Mouse (Mus musculus): ENCODE data around the gene Rabl2. TPM values are rescaled to one million over a fixed set of nuclear protein-coding genes. Genes with fewer than 3 reads are reported as not detected.

The Rabl2 gene
- total RNA-seq (2021) = 10 to 100 TPM; 17.3 to 18.3 TPM
- long read RNA-seq, experiment 1, partial matches to known transcripts = 0 of 7 reads
- long read RNA-seq, experiment 1, other reads (novel, unspliced or antisense) = 3 of 7 reads
- long read RNA-seq, experiment 2, transcript Rabl2-201 (9 exons, 1,640 nt) = major isoform, 6 of 10 reads
- long read RNA-seq, experiment 2, partial matches to known transcripts = 1 of 10 reads
- long read RNA-seq, experiment 2, other reads (novel, unspliced or antisense) = 3 of 10 reads

- peak; percentile 74 to 86 for DNase-seq (ENCODE audit: low spot score in 2 of 2)
Observed at GRCm38 (mm10) chr15:89591723-89592455, at the start of gene Rabl2. TSS of gene Rabl2 (minus strand) at chr15:89591923.

GRCm38 (mm10) chr15:89623626-89623959 lies 31.9 kb upstream of the Rabl2 start:
- peak in 1 of 2 experiments; percentile 16 for DNase-seq (ENCODE audit: low spot score in 2 of 2)

GRCm38 (mm10) chr15:89622959-89623625 lies 31.4 kb upstream of the Rabl2 start:
- no peak for DNase-seq (ENCODE audit: low spot score in 2 of 2)

GRCm38 (mm10) chr15:89622312-89622958 lies 30.7 kb upstream of the Rabl2 start:
- DNase-seq (ENCODE audit: low spot score in 2 of 2) = peak in 1 of 2 experiments; percentile 8

GRCm38 (mm10) chr15:89607888-89608287 lies 16.2 kb upstream of the Rabl2 start:
- no peak for DNase-seq (ENCODE audit: low spot score in 2 of 2)

DNA sequence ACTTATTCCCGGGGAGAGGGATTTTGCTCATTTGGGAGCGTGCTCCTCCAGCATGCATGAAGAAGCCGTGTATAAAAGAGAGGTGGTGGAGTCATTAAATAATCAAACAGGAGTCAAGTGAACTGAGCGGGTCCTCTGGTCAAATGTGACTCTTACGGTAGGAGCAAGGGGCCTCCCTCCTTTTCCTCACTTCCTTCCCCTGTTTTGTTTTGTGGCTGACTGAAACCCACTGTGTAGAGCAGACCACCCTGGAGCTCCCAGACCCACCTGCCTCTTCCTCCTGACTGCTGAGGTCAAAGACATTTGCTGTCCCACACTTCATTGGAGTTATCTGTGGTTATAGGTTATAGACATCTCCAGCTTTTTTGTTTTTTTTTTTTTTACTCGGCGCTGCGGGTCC lies 15.8 kb upstream of the Rabl2 start:
- DNase-seq (ENCODE audit: low spot score in 2 of 2) = no peak

DNA sequence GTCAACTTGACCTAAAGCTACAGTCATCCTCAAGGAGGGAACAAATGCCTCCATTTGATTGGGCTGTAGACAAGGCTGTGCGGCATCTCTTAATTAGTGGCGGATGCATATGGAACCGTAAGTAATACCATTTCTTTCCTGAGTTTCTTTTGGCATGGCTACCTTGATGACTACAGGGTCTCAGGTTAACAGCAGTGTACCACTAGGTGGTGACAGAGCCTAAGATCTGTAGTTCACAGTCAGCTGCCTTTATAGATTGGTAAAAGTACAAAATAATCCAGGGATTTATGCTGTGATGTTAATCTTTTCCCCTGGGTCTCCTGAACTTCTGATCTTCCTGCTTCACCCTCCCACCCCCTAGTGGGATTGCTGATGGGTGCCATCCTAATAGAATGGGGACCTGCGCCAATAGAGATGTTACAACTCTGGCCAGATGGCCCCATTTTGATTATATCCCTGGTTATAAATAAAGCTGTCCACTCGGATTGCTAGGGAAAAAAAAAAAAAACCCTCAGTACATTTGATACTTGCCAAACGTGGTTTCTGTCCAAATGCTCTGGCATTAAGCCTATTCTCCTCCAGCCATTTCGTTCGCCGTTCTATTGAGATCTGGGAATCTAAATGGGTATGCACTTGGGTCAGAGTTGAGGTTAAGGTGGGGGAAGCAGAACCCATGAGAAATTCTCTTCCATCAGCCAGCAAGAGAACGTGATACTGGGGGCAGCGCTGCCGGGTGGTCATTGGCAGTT lies 14.3 kb upstream of the Rabl2 start:
- DNase-seq (ENCODE audit: low spot score in 2 of 2) = no peak

- DNase-seq (ENCODE audit: low spot score in 2 of 2) = no peak
Observed at GRCm38 (mm10) chr15:89592548-89592947, 825 bp upstream of the Rabl2 start.

DNA sequence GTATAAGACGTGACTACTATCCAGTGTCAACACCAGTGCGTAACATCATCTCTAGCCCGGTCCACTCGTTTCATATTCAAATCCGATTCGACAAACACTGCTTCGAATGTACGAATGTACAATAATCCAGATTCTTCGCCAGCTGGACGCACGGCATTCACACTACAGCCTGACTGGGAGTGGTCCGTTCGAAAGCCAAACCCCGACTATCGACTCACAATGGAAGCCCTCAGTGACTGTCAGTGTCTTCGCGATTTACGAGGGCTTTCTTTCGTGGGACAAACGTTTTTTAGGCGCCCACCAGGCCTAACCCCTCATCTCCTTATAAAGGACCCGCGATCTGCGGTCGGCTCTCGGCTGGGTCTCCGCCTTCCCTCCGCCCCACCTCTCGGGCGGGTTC lies 406 bp downstream of the Rabl2 start:
- no peak for DNase-seq (ENCODE audit: low spot score in 2 of 2)

DNA sequence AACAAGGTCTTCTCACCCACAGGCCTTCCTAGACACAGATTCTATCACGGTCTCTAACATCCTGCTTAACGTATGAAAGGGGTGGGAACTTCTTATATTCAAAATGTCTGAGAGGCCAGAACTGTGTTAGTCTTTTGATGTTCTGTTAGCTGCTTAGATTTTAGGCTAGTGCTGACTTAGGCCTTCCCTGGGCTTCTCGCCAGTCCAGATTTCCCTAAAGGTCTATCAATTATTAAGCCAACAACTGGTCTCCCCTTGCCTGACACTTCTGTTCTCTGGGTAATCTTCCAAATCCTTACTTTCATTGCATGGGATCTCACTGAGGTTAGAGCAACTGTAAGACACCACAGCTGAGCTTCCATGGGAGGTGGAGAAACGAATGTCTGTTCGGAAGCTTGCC lies 2.6 kb downstream of the Rabl2 start:
- no peak for DNase-seq (ENCODE audit: low spot score in 2 of 2)

- no peak for DNase-seq (ENCODE audit: low spot score in 2 of 2)
Observed at GRCm38 (mm10) chr15:89585631-89586030, 6.1 kb downstream of the Rabl2 start.

- DNase-seq (ENCODE audit: low spot score in 2 of 2) = no peak
Observed at GRCm38 (mm10) chr15:89585101-89585500, 6.6 kb downstream of the Rabl2 start.

DNA sequence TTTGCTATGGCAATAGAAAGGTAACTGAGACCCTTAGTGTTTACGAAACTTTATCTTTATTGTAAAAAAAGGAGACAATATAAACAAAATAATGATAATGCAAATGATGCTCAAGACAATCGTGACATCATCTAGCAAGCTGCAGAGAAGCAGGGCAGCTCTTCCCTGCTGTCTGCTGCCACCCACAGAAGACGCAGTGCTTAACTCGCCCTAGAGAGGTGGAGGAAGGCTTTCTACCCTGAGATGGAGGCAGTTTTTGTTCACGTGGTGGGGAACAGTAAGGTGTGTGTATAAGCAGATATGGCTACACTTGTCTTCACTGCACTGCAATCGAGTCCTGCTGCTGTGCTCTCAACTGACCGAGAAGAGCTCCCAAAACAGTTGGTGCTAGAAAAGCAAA lies 9.2 kb downstream of the Rabl2 start:
- DNase-seq (ENCODE audit: low spot score in 2 of 2) = no peak

DNA sequence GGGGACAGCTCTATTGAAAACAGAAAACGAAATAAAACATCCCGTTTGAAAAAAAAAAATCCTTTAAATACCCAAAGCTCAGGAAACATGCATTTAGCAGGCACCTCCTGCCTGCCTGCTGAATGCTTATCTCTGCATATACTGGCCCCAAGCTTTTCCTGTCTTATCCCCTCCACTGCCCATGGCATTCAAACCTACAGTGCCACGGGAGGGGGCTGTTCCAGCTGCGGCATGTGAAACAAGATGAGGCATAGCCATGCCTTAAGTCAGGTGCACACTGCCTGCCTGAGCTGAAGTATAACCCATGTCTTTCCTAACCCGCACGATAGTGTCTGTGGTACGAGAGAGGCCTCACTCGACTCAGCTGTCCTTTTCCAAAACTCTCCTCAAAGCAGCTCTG lies 19.6 kb downstream of the Rabl2 start:
- DNase-seq (ENCODE audit: low spot score in 2 of 2) = no peak

GRCm38 (mm10) chr15:89568114-89568513 lies 23.6 kb downstream of the Rabl2 start, which contains the start of gene Acr:
TSS of gene Acr (plus strand) at chr15:89568326.
- DNase-seq (ENCODE audit: low spot score in 2 of 2) = no peak

DNA sequence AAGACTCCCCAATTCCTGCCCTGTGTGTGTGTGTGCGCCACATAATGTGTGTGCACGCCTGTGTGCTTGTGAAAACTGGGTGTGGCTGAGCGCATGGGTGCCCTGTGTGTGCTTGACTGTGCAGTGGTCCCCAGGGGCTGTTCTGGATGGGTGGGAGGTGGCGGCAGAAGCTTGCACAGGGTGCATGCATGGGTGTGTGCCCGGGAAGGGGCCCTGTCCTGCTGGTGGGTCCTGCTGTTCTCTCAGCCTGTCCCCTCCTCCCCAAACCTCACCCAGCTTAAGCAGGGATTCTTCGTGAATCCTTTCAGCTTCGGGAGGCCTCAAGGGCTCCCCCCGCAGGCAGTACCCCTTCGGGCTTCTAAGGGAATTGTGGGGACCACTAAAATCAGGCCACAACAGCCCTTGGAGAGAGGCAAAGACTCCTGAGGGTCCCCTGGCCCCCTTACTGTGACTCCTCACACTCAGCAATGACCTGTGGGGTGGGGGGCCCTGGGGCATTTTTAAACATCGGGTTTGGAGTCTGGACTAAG lies 32.5 kb downstream of the Rabl2 start:
- DNase-seq (ENCODE audit: low spot score in 2 of 2) = no peak

DNA sequence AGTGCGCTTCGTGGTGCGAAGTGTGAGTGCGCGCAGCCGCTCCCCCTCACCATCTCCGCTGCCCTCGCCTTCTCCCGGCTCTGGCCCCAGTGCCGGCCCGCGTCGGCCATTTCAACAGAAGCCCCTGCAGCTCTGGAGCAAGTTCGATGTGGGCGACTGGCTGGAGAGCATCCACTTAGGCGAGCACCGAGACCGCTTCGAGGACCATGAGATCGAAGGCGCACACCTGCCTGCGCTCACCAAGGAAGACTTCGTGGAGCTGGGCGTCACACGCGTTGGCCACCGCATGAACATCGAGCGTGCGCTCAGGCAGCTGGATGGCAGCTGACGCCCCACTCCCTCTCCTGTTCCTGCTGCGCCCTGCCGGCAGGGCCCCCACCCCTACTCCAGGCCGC lies 33.7 kb downstream of the Rabl2 start:
- no peak for DNase-seq (ENCODE audit: low spot score in 2 of 2)

DNA sequence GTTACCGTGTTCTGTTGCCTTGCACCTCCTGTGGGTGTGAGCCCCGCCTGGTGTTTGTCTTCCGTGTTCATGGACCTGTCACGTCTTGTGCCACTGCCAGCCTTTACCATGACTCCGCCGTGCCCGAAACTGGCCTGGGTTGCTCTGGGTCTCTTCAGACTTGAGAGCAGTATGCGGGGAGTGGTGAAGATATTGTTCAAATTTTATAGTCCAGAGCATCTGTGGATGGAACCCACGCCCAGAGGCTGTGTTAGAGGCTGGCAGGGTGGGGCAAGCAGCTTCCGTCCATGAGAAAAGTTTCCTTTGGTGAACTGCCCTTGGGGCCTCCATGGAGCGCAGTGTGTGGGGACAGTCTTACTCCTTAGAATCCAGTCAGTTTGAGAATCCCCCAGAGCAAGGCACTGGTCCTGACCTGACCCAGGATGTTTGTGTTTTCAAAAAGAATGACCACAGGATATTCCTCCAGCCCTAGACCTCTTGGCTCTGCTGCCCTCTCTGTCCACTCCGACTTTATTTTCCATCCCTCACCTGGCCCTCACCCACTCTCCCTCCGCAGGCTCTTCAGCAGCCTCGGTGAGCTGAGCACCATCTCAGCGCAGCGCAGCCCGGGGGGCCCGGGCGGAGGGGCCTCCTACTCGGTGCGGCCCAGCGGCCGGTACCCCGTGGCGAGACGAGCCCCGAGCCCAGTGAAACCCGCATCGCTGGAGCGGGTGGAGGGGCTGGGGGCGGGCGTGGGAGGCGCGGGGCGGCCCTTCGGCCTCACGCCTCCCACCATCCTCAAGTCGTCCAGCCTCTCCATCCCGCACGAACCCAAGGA lies 34.3 kb downstream of the Rabl2 start:
- no peak for DNase-seq (ENCODE audit: low spot score in 2 of 2)

DNA sequence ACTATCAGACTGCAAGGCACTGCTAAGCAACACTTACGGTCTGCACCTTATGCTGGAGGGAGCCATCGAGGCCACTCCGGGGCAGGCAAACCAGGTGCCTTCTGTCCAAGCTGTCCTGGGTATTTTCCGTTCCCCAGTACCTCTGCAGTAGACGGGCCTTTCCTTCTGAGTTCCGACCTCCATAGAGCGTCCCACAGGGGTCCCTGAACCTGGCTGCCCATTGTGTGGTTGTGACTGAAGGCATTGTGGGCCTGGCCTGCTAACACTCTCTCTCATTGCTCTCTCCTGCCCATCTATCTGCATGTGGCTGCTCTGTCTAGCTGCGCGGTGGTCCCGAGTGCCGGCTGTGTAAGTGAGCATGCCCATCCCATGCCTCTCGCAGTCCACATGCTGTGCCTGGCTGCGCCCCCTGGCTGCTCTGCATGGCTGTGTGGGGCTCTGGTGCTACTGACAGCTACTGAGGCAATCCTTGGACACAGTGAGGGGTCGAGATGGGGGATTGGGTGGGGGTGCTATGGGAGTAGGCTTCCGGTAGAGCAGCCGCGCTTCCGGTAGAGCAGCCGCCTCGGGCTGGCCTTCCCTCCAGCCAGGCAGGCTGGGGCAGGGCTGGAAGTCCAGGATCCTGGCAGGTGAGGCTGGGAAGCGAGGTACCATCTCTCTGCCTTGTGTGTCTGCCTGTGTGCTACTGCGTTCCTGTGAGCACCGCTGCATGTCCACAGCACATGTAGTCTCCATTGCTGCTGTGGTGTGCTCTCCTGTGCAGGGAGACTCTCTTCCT lies 35.1 kb downstream of the Rabl2 start:
- DNase-seq (ENCODE audit: low spot score in 2 of 2) = no peak
